Mouse (Mus musculus): ENCODE results near the gene Mylip.

The Mylip gene

DNA sequence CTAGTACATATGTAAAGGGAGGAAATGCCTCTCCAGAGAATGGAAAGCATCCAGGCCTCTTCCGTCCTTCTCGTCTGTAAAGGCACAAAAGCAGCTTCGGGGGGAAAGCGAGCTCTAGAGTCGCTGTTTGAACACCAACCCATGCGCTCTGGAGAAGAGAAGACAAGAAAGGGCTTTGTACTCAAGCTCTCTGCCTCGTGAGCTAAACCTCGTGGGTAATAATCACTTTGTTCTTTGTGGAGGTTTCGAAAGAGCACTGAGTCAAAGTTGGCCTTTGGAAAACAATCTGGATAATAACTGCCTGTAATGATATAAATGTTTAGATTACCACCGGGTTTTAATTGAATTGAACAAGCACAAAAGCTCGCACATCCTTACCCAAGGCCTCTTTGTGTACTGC lies 39.7 kb downstream of the Mylip start:
- in situ Hi-C loops (cut with MboI), result no loop called here

DNA sequence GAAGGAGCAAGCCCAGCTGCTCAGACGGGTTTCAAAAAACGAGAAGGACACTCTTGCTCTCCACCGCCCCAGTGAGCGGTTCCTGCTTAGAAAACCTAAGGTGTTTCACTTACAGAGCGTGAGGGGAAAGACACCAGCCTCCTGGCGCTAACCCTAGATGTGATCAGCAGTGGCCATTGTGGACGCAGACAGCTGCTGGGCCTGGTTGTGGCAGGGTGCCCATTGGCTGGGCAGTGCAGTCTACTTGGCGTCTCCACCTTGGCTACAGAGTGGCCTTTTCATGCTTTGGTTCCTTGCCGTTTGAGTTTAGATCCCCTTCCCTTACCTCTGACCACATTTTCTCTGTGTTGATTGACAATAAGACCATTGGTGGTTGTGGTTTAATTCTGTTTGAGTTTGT lies 47.6 kb downstream of the Mylip start:
- in situ Hi-C loops (cut with MboI), result no loop called here

DNA sequence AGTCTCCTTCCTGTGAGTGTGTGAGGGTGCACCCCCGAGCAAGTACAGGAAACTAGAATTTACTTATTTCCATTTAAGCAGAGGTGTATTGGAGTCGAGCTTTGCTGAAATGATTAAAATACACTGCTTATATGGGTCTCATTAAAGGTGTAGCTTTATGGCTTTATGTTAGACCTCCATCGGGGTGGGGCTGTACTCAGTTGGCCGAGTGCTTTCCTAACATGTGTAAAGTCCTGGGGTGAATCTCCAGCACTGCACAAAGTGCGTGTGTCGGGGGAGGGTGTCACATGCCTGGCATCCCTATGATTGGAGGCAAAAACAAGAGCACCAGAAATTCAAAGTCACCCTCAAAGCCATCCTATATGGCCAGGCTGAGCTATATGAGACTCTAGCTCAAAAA lies 49.3 kb downstream of the Mylip start:
- in situ Hi-C loops (cut with MboI), result no loop called here

DNA sequence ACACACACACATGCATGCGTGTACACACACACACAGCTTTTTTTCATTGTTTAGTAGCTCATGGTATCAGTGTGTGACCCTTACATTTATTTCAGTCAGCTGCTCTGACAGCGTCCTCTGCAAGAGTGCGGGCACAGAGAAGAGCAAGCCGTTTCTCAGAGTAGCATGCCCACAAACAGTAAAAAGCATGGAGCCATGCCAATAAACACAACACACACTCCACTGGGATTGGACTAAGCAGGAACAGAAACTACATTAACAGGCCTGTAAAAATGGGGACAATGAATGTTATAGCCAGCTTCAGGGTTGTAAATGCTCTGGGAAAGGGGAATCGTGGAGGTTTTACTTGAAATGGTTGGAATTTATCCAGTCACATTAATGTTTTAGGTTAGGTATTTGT lies 50.7 kb downstream of the Mylip start:
- in situ Hi-C loops (cut with MboI), result no loop called here

DNA sequence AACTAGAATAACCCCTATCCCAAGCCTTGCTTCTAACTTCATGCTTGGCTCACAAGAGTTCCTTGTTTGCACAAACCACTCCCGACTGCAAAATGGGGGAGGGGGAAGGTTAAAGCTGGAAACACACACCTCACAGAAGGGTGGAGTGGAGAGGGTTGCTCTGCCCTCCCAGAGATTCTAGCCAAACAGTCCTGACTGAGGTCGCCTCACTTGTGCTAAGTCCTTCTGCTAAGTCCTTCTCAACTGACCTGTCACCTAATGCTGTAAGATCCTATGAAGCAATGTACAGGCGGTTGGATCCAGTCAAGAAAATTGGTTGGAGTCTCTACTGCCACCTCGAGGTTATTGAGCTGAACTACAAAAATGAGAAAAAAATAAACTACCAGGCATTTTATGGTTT lies 52.9 kb downstream of the Mylip start:
- in situ Hi-C loops (cut with MboI), result no loop called here

DNA sequence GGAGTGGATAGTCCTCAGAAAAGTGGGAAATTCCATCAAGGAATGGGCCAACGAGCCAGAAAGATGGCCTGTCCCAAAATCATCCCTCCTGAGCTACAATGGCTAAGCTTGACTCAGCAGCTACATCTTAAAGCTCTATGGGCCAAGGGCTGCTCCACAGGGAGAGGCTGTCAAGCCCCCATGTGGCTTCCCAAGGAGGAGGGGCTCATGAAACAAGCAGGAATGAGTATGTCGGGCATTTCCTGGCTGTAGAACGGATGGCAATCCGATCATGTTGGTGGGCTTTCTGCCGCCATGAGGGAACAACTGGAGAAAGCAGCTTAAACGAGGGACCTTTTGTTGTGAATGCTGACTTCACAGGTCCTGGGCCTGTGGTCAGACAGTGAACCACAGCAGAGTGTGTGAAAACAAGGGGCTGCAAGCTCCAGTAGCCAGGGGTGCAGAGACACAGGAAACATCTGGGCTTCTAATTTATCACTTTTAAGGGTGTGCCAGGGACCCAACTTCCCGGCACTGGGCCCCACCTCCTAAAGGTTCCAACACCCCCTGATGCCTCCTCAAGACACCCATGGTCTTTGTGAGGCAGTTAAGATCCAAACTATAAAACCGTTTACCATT lies 53.5 kb downstream of the Mylip start:
- in situ Hi-C loops (cut with MboI), result no loop called here

DNA sequence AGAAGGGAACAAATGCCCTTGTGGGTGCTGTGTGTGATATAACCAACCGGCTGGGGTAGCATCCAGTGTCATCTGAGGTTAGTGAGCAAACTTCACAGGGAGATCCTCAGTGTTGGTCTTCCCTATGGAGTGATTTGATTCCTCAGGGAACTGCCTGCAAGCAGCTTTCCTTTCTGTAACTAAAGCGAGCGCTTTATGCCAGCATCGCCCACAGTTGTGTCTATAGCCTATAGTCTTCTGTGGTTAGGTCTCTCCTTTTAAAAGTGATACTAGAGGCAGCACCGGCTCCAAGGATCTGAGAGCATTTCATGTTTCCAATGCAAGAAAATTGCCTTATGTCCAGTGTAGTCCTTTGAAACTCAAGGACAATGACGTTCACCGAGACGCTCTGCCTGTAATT lies 54.7 kb downstream of the Mylip start:
- in situ Hi-C loops (cut with MboI), result no loop called here

DNA sequence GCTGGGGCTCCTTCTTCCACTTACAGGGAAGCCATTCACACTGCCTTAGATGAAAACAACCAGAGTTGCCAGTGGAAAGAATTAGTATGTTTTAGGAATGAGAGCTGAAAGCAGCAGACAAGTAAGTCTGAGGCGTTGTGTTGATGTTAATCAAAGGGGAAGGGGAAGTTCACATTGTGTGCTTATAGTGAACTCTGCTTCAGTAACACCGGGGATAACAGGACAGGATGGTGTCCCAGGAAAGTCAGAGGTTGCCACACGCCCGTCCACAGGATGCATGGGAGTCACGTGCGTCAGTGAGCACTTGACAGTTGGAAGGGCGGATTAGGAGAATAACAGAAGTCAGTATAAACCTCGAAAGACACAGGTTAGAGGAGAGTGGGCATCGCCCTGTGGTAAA lies 55.1 kb downstream of the Mylip start:
- in situ Hi-C loops (cut with MboI), result no loop called here

DNA sequence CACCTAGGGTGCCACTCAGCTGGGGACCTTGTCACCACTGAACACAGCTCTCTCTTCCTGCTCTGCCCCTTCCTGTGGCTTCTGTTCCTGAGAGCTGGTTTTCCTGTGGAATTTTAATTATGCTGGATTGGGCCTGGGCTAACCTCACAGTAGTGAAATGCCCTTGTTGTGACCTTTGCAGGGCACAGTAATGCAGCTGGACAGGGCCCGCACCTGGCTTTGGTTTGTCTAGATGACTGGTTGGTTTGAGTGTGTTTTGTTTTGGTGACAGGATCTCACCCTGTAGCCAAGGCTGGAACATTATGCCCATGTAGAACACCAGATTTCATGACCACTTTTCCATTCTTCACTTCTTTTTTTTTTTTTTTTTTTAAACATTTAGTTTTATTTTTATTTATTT lies 57.1 kb downstream of the Mylip start:
- in situ Hi-C loops (cut with MboI), result no loop called here

DNA sequence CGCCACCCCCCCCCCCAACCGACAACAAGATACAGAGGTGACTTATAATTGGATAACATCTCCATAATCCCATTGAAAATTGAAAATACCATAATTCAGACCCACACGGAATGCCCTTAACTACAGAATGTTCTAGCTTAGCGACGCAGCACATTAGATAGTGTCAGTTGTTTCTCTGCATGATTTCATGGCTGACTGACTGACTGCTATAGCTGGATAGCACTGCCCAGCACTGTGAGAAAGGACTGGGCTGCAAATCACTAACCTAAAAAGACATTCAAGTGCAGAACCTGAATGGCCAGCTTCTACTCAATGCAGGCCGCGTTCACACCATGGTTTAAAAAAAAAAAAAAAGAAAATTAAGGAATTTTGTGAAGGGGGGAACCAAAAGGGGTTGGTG lies 62.9 kb downstream of the Mylip start:
- in situ Hi-C loops (cut with MboI), result no loop called here

DNA sequence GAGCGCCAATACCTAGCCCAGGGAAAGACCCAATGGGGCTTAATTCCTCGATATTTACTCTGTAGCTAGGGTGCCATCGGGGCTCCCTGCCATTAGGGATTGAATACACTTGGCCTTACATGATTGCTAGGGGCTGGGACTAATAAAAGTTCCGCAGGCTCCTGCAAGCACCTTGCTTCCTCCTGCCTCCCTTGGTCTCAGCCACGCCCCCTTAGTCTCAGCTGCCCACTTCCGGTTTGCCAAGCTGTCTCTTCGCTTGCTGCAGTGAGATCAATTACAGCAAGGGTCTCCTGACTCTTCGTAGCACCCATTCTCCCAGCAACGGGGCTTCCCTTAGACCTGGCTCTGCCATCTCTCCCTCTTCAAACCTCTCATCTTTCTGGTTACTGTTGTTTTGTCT lies 63.5 kb downstream of the Mylip start:
- in situ Hi-C loops (cut with MboI), result no loop called here

DNA sequence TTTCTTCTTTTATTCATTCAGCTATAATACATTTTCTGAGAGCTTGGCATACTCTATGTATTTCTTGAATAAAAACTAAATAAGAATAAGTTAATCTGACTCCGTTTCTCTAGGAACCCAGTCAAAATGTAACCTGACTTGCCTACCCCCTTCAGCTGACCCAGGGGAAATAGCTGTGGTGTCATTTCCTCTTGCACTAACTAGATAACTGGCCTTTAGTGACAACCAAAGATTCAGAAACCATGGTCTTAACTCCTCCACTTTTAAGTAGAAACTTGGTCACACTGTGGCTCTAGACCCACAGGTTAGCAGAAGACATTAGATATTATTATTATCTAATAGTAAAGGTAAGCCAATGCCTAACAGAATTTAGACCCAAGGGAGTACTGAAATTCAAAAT lies 64.5 kb downstream of the Mylip start:
- in situ Hi-C loops (cut with MboI), result no loop called here

DNA sequence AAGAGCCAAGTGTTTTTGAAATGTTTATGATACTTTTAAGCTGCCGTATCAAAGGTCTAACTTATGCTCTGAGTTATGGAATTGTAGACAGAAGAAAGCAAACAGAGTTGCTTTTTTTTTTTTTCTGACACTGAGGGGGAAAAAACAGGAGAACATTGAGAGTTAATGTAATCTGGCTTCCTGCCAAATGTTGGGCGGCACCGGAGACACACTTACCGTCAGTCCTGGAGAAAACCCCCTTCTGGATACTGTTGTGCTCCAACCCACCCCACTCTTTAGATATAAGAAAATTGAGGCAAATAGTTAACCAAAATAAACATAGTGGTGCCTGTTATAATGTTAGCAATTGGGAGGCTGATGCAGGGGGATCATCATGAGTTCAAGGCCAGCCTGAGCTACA lies 65.1 kb downstream of the Mylip start:
- in situ Hi-C loops (cut with MboI), result no loop called here

DNA sequence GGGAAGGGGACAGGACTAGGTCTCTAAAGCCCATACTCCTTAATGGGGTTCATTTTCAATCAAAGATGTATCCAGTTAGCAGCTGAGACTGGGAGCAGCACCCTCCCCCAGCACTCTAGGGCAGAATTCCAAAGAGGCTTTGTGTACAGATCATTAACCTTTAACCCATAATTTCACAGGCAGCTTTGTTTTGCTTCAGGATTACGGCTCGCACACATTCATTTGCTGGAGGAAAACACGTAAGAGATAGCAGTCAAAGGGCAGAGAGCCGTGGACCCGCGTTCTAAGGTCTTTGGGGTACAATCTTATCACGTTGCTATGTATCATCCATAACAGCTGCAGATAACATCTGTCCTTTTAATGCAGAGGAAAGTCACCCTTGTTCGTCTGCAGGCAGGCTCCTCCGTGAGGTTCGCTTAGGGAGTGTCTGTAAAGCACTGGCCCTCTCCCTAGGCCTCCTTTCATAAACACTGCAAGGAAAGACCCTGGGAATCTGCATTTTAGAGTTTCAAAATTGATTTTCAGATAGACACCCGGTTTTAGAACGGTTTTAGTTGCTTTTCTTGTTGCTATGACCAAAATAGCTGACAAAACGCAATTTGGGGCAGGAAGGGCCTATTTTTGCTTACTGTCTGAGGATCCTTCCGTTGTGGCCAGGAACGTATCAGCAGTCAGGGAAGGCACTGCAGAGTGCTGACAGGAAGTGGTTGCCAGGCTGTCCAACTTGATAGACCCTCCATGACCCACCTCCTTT lies 65.7 kb downstream of the Mylip start:
- in situ Hi-C loops (cut with MboI), result no loop called here

DNA sequence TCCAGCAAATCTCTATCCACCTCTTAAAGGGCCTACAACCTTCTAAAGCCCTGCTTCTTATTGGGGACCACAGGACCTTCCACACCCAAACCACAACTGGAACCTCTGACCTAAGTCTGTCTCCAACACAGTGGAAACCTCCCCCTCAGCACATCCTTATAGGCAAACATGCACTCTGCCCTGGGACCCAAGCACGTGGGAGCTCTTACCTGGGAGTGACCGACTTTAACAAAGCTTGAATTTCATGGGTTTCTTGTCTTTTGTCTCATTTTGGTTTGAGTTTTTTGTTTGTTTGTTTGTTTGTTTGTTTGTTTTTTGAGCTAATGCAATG lies 66.3 kb downstream of the Mylip start:
- in situ Hi-C loops (cut with MboI), result no loop called here

DNA sequence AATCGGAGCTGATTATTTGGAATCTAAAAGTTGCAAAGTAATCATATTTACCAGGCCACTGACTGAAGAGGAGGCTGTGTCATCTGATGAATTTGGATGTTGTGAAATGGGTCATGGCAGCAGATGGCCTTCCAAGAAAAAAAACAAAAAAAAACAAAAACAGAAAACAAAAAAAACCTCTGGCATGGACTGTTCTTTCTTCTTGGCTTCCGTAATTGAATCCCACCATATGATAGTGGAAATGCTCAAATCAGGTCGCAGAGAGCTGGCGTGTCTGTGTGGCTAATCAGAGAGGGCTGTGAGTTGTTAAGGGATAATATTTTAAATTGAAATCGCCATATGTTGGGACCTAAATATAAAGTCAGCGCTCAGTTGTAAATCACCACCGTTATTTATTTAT lies 67.9 kb downstream of the Mylip start:
- in situ Hi-C loops (cut with MboI), result no loop called here

DNA sequence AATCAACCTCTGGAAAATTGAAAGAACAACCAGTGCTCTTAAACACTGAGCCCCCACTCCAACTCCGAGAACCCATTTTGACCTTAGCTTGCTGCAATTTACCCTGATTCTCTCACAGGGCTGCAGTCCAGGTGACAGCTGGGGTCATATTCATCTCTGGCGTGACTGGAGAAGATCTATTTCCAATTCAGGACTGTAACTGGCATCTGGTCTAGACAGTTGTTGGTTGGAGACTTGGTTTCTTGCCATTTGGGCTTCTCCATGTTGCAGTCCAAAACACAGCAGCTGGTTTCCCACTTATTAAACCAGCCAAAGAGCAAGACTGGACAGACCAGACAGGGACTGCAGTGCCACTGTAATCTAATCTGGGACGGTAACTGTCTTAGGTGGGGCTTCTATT lies 70.6 kb downstream of the Mylip start:
- in situ Hi-C loops (cut with MboI), result no loop called here

DNA sequence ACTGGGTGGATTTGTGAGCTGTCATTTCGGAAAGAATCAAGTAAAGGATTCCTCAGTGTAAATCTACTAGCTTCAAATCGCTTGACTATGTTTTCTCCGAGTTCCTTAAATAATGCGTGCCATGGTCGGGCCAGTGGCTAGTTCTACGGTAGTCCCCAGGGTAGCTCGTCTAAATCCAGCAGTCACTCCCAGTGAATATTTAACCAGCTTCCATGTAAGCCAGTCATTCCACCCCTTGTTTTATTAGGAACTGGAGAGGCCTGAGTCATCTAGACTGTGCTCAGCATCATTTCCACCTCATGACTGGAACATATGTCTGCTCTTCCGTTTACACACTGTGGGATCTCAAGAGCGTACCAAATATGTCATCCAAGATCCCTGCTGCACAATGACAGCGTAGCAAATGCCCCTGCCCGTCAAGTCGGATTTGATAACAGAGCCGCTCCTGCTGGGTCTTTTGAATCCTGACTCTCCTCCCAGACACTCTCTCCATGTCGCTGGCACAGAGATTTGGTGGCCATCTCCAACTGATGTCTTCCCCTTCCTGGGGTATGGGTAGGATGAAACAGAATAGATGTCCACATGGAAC lies 71.9 kb downstream of the Mylip start:
- in situ Hi-C loops (cut with MboI), result no loop called here

Data from mature B cell (primary cell).